Mouse (Mus musculus) forebrain, postnatal 0 days (tissue): Measurements from ENCODE around the gene Cidec. TPM values are rescaled to one million over a fixed set of nuclear protein-coding genes. Genes with fewer than 3 reads are reported as not detected.
A peak's percentile ranks its signal among the peaks of the same experiment; 100 is the strongest.

Experiments
- ATAC-seq: fragments of 200-750 bp; cut with Nextera tagmentation; 2 replicates; pipeline ENCODE4 v1.8.0; 2017; ENCODE audit warnings: mild to moderate bottlenecking, moderate library complexity
- DNase-seq: peaks from one replicate; pipeline ENCODE4 v3.0.0-alpha.2; 2015
- H3K27ac ChIP-seq: fragments of 300-500 bp; sonication (generic); 2 replicates; pipeline ENCODE4 v1.5.1; 2014; ENCODE audit warnings: low read depth, mild to moderate bottlenecking, antibody characterized with exemption, low read length, moderate library complexity, mixed read lengths
- H3K27me3 ChIP-seq: fragments of 300-500 bp; sonication (generic); 2 replicates; pipeline ENCODE4 v1.6.1; 2014; ENCODE audit warnings: mild to moderate bottlenecking, low read length, mixed read lengths; ENCODE audit not compliant: insufficient read depth
- H3K36me3 ChIP-seq: fragments of 300-500 bp; sonication (generic); 2 replicates; pipeline ENCODE4 v1.6.1; 2014; ENCODE audit warnings: mild to moderate bottlenecking, moderate library complexity; ENCODE audit not compliant: insufficient read depth
- H3K4me1 ChIP-seq: fragments of 300-500 bp; sonication (generic); 2 replicates; pipeline ENCODE4 v1.6.1; 2014; ENCODE audit warnings: antibody characterized with exemption; ENCODE audit not compliant: insufficient read depth
- H3K4me2 ChIP-seq: fragments of 300-500 bp; sonication (generic); 2 replicates; pipeline ENCODE4 v1.6.1; 2014; ENCODE audit warnings: low read depth, mild to moderate bottlenecking, moderate library complexity
- H3K4me3 ChIP-seq: fragments of 300-500 bp; sonication (generic); 2 replicates; pipeline ENCODE4 v1.5.1; 2014; ENCODE audit warnings: low read depth, low read length, mixed read lengths
- H3K9ac ChIP-seq: fragments of 300-500 bp; sonication (generic); 2 replicates; pipeline ENCODE4 v1.6.1; 2014; ENCODE audit warnings: mild to moderate bottlenecking
- H3K9me3 ChIP-seq: fragments of 300-500 bp; sonication (generic); 2 replicates; pipeline ENCODE4 v1.6.1; 2016; ENCODE audit warnings: low read length
- CTCF ChIP-seq: sonication (generic); IDR thresholded peaks from 2 replicates; pipeline ENCODE4 v1.5.1; 2016; ENCODE audit warnings: antibody characterized with exemption, control low read depth, low read depth
- WGBS: fragments of 180-500 bp; shearing (Covaris S2); extraction: QIAGEN DNeasy Blood & Tissue Kit; methylation state at CpG from one replicate; pipeline ENCODE4 v1.1.7; 2014; 5-methylcytosine and 5-hydroxymethylcytosine counted together
- polyA plus RNA-seq: library from polyadenylated mRNA; unstranded; fragments of >200 nt; fragmentation: Nextera tagmentation; extraction: Ambion mirVana; gene quantifications from 2 replicates; pipeline ENCODE4 v1.2.1, GENCODE M21; 2015
- total RNA-seq: library from RNA; depleted of rRNA; stranded (reverse); fragments of >200 nt; gene quantifications from 2 replicates; pipeline ENCODE4 v1.2.3, GENCODE M21; 2014

Cidec gene
- total and polyA plus RNA-seq, 2 experiments from 2014 or later: not detected

- Histone ChIP-seq H3K27ac (no peak overlapping the region), H3K27me3 (peaks cover 13% of the 10 kb centered on the region), H3K9ac (no peak overlapping the region), H3K9me3 (no peaks in the 10 kb centered on the region), H3K4me1 (0 out of 2 replicates have a peak, but pooled peaks cover 4% of the 10 kb centered on the region), H3K36me3 (no peaks in the 10 kb centered on the region), H3K4me3 (no peak overlapping the region), H3K4me2 (no peak overlapping the region)
- DNase-seq (no peak), ATAC-seq (no peak)
- 70% methylated on average over 3 of the region's 3 CpGs for WGBS
- TF ChIP-seq CTCF: no peak
Observed at GRCm38 (mm10) chr6:113468512-113468911, 33.0 kb upstream of the Cidec start.

- DNase-seq: no peak
- ATAC-seq: no peak
- H3K36me3 ChIP-seq: no peaks in the 10 kb centered on the region
- no peaks in the 10 kb centered on the region for H3K9me3 ChIP-seq
- H3K27ac ChIP-seq: no peak overlapping the region
- no peak overlapping the region for H3K4me2 ChIP-seq
- WGBS: 54% methylated on average over 5 of the region's 5 CpGs
- H3K4me1 ChIP-seq: 0 out of 2 replicates have a peak, but pooled peaks cover 4% of the 10 kb centered on the region
- peaks cover 8% of the 10 kb centered on the region for H3K27me3 ChIP-seq
- peak; percentile 32; the same call in 1 of the 2 replicates for TF ChIP-seq CTCF
- no peak overlapping the region for H3K9ac ChIP-seq
- H3K4me3 ChIP-seq: no peak overlapping the region
Observed at GRCm38 (mm10) chr6:113465602-113466001, 30.0 kb upstream of the Cidec start.

GRCm38 (mm10) chr6:113464040-113464439 is 28.5 kb upstream of the Cidec start:
- Histone ChIP-seq H3K27ac (no peak overlapping the region), H3K27me3 (no peaks in the 10 kb centered on the region), H3K9ac (no peak overlapping the region), H3K4me3 (no peak overlapping the region), H3K36me3 (no peaks in the 10 kb centered on the region), H3K9me3 (no peaks in the 10 kb centered on the region), H3K4me1 (no peaks in the 10 kb centered on the region), H3K4me2 (no peak overlapping the region)
- no peak for ATAC-seq
- TF ChIP-seq CTCF: no peak
- DNase-seq: no peak
- 63% methylated on average over 7 of the region's 7 CpGs for WGBS

- no peaks in the 10 kb centered on the region for H3K9me3 ChIP-seq
- no peak for ATAC-seq
- H3K27ac ChIP-seq: no peak overlapping the region
- H3K4me3 ChIP-seq: no peak overlapping the region
- no peaks in the 10 kb centered on the region for H3K4me1 ChIP-seq
- H3K9ac ChIP-seq: no peak overlapping the region
- TF ChIP-seq CTCF: no peak
- H3K4me2 ChIP-seq: no peak overlapping the region
- no peak for DNase-seq
- H3K27me3 ChIP-seq: no peaks in the 10 kb centered on the region
- 73% methylated on average over 10 of the region's 10 CpGs for WGBS
- H3K36me3 ChIP-seq: no peaks in the 10 kb centered on the region
Observed at GRCm38 (mm10) chr6:113458635-113459034, 23.1 kb upstream of the Cidec start.

- no peak for TF ChIP-seq CTCF
- 78% methylated on average over 10 of the region's 10 CpGs for WGBS
- Histone ChIP-seq H3K4me3 (no peak within 1 kb of the TSS), H3K9ac (no peak within 1 kb of the TSS), H3K4me1 (no peaks in the 10 kb centered on the region), H3K4me2 (no peak within 1 kb of the TSS), H3K9me3 (no peaks in the 10 kb centered on the region), H3K27ac (no peak within 1 kb of the TSS), H3K27me3 (no peaks in the 10 kb centered on the region), H3K36me3 (no peaks in the 10 kb centered on the region)
- no peak for ATAC-seq
- no peak for DNase-seq
Observed at GRCm38 (mm10) chr6:113457952-113458534, 22.5 kb upstream of the Cidec start, which contains the start of gene Il17re. TSS of gene Il17re (plus strand) at chr6:113458484.

GRCm38 (mm10) chr6:113455007-113455406 is 19.4 kb upstream of the Cidec start:
- Histone ChIP-seq H3K27ac (no peak overlapping the region), H3K9me3 (no peaks in the 10 kb centered on the region), H3K36me3 (no peaks in the 10 kb centered on the region), H3K27me3 (no peaks in the 10 kb centered on the region), H3K4me3 (no peak overlapping the region), H3K9ac (no peak overlapping the region), H3K4me2 (no peak overlapping the region), H3K4me1 (no peaks in the 10 kb centered on the region)
- 77% methylated on average over 5 of the region's 5 CpGs for WGBS
- no peak for ATAC-seq
- no peak for DNase-seq
- no peak for TF ChIP-seq CTCF

GRCm38 (mm10) chr6:113451839-113452238 is 16.3 kb upstream of the Cidec start:
- TF ChIP-seq CTCF: no peak
- Histone ChIP-seq H3K9ac (no peak overlapping the region), H3K36me3 (peaks cover 18% of the 10 kb centered on the region), H3K4me3 (no peak overlapping the region), H3K27ac (no peak overlapping the region), H3K4me2 (no peak overlapping the region), H3K9me3 (no peaks in the 10 kb centered on the region), H3K4me1 (no peaks in the 10 kb centered on the region), H3K27me3 (no peaks in the 10 kb centered on the region)
- 53% methylated on average over 2 of the region's 2 CpGs for WGBS
- DNase-seq (no peak), ATAC-seq (no peak)
